In the genomic region with DNA sequence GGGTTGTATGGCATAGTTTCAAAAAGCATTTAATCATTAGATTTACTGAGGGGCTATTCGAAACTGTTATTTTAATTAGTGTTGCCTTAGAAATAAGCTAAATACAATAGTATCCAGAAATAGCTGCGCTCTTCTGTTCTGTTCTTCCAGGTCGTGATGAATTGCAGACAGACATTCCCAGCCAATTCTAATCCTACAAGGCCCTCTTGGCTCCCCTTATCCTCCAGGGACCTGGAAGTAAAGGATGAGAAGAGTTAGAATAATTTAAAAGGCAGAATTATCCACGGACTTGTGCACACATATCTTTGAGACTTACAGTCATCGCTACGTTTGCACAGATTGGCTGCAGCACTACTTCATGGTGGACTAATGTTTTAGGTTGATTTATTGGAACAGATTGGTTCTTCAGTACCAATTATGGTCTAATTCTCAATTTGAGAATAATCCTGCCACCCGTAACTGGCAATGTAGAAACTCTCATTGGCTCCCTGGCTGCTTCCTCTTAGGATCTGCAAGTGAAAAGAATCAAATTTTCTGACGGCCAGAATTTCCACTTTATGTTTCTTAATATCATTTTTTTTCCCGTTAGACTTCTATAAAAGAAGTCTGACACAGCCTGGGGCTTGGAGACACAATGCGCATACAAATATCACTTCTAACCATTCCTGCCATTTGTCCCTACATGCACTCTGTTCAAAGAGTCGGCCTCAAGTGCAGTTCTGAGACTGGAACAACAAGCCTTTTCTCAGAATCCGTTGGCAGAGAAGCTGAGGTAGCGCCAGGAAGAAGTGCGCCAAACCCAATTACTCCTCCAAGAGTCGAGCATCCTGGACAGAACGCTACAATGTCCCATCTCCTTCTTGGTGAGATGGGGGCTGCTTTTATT, we compare ENCODE assay signal across 13 mouse cellular contexts.
A peak's percentile ranks its signal among the peaks of the same experiment; 100 is the strongest.
DNase-seq lines count a peak whose midpoint lies in the region; ATAC-seq lines count a peak whose summit lies in the region.
"Had no signal": no experiment of that assay in that cellular context is flagged by ENCODE, and none has a peak within 500 bp of the region (broad histone marks: within the 10 kb centered on the region; RNA-seq: fewer than 3 reads in every experiment).

No protein-coding gene starts in this region.

- no peaks in the 10 kb centered on the region for H3K27me3 ChIP-seq in neural tube, embryonic 13.5 days
- H3K27me3 ChIP-seq in forebrain, embryonic 16.5 days (replicated peaks; ENCODE audit: control insufficient read depth, insufficient read depth, low read length), result no peaks in the 10 kb centered on the region
- no peaks in the 10 kb centered on the region for H3K27me3 ChIP-seq in neural tube, embryonic 14.5 days (ENCODE audit: control insufficient read depth, insufficient read depth, low read length)
- no peaks in the 10 kb centered on the region for H3K27me3 ChIP-seq in intestine, embryonic 16.5 days (replicated peaks; ENCODE audit: control insufficient read depth, insufficient read depth, low read length)
- H3K27me3 ChIP-seq: embryonic facial prominence, embryonic 13.5 days; Patski had no signal

- peak; percentile 13 for DNase-seq in gastrocnemius, postnatal 14 days
- no peak for DNase-seq in gastrocnemius, postnatal 36 days
- no peak for DNase-seq in neural tube, embryonic 10.5 days (ENCODE audit: extremely low spot score, low spot score)
- DNase-seq: kidney, postnatal 36 days; thymus, postnatal 36 days had no signal

- H3K27ac ChIP-seq in neural tube, embryonic 13.5 days (replicated peaks), result no peak overlapping the region
- peak overlapping the region; percentile 19; the same call in 1 of the 2 replicates for H3K27ac ChIP-seq in forebrain, embryonic 16.5 days (ENCODE audit: low read length)
- H3K27ac ChIP-seq in neural tube, embryonic 14.5 days (ENCODE audit: low read depth, low read length), result no peak overlapping the region
- no peak overlapping the region for H3K27ac ChIP-seq in intestine, embryonic 16.5 days (ENCODE audit: low read length)
- H3K27ac ChIP-seq: embryonic facial prominence, embryonic 13.5 days; hindbrain, embryonic 10.5 days; macrophage had no signal

- peak; percentile 36; the same call in 1 of the 2 replicates for ATAC-seq in neural tube, embryonic 13.5 days (ENCODE audit: low read depth)
- peak; percentile 78 for ATAC-seq in forebrain, embryonic 16.5 days
- ATAC-seq in neural tube, embryonic 14.5 days (ENCODE audit: low read depth), result peak; percentile 51; the same call in 1 of the 2 replicates
- no peak for ATAC-seq in intestine, embryonic 16.5 days
- ATAC-seq: Patski had no signal

- intact Hi-C loops in gastrocnemius, postnatal 14 days (cut with DNase I; ENCODE audit: low total_unique reads), result no loop called here
- intact Hi-C loops in gastrocnemius, postnatal 36 days (cut with DNase I), result no loop called here

- no peak overlapping the region for H3K4me3 ChIP-seq in neural tube, embryonic 13.5 days
- H3K4me3 ChIP-seq in forebrain, embryonic 16.5 days (replicated peaks; ENCODE audit: low read length), result no peak overlapping the region
- H3K4me3 ChIP-seq in neural tube, embryonic 14.5 days (ENCODE audit: low read depth, low read length), result no peak overlapping the region
- no peak overlapping the region for H3K4me3 ChIP-seq in intestine, embryonic 16.5 days (ENCODE audit: low read length)
- H3K4me3 ChIP-seq: embryonic facial prominence, embryonic 13.5 days; hindbrain, embryonic 10.5 days had no signal

- H3K9ac ChIP-seq in neural tube, embryonic 13.5 days, result no peak overlapping the region
- no peak overlapping the region for H3K9ac ChIP-seq in forebrain, embryonic 16.5 days (replicated peaks; ENCODE audit: low read depth, low read length)
- H3K9ac ChIP-seq in neural tube, embryonic 14.5 days (replicated peaks; ENCODE audit: low read depth, low read length), result no peak overlapping the region
- H3K9ac ChIP-seq in intestine, embryonic 16.5 days (ENCODE audit: low read depth, low read length), result no peak overlapping the region
- H3K9ac ChIP-seq: embryonic facial prominence, embryonic 13.5 days had no signal

- 74% methylated on average over 16 of the region's 16 CpGs for WGBS in neural tube, embryonic 13.5 days
- 62% methylated on average over 16 of the region's 16 CpGs for WGBS in forebrain, embryonic 16.5 days
- 71% methylated on average over 16 of the region's 16 CpGs for WGBS in neural tube, embryonic 14.5 days
- WGBS in intestine, embryonic 16.5 days, result 82% methylated on average over 16 of the region's 16 CpGs

- H3K4me2 ChIP-seq in neural tube, embryonic 13.5 days, result no peak overlapping the region
- H3K4me2 ChIP-seq in forebrain, embryonic 16.5 days (ENCODE audit: low read length), result no peak overlapping the region
- H3K4me2 ChIP-seq in neural tube, embryonic 14.5 days (ENCODE audit: low read depth, low read length), result no peak overlapping the region
- no peak overlapping the region for H3K4me2 ChIP-seq in intestine, embryonic 16.5 days (ENCODE audit: low read depth, low read length)
- H3K4me2 ChIP-seq: embryonic facial prominence, embryonic 13.5 days had no signal

- peaks cover 5% of the 10 kb centered on the region; the same call in 1 of the 2 replicates for H3K9me3 ChIP-seq in neural tube, embryonic 13.5 days
- peaks cover 3% of the 10 kb centered on the region; the same call in 1 of the 2 replicates for H3K9me3 ChIP-seq in forebrain, embryonic 16.5 days (ENCODE audit: control insufficient read depth, low read length)
- no peaks in the 10 kb centered on the region for H3K9me3 ChIP-seq in neural tube, embryonic 14.5 days (ENCODE audit: control insufficient read depth, low read length)
- H3K9me3 ChIP-seq in intestine, embryonic 16.5 days (ENCODE audit: control insufficient read depth, low read length), result no peaks in the 10 kb centered on the region
- H3K9me3 ChIP-seq: embryonic facial prominence, embryonic 13.5 days had no signal

- H3K36me3 ChIP-seq in neural tube, embryonic 13.5 days, result no peaks in the 10 kb centered on the region
- H3K36me3 ChIP-seq in forebrain, embryonic 16.5 days (ENCODE audit: control insufficient read depth, insufficient read depth), result no peaks in the 10 kb centered on the region
- H3K36me3 ChIP-seq in neural tube, embryonic 14.5 days (ENCODE audit: control insufficient read depth, insufficient read depth, low read length), result no peaks in the 10 kb centered on the region
- no peaks in the 10 kb centered on the region for H3K36me3 ChIP-seq in intestine, embryonic 16.5 days (ENCODE audit: control insufficient read depth, insufficient read depth, low read length)
- H3K36me3 ChIP-seq: embryonic facial prominence, embryonic 13.5 days; hindbrain, embryonic 10.5 days had no signal

- H3K4me1 ChIP-seq in neural tube, embryonic 13.5 days (replicated peaks), result no peaks in the 10 kb centered on the region; the same call in 1 of the 2 replicates
- H3K4me1 ChIP-seq in forebrain, embryonic 16.5 days (replicated peaks; ENCODE audit: control insufficient read depth, insufficient read depth, low read length), result no peaks in the 10 kb centered on the region
- H3K4me1 ChIP-seq in neural tube, embryonic 14.5 days (ENCODE audit: control insufficient read depth, insufficient read depth, low read length), result no peaks in the 10 kb centered on the region
- H3K4me1 ChIP-seq in intestine, embryonic 16.5 days (ENCODE audit: control insufficient read depth, insufficient read depth, low read length), result no peaks in the 10 kb centered on the region
- H3K4me1 ChIP-seq: embryonic facial prominence, embryonic 13.5 days; hindbrain, embryonic 10.5 days had no signal
